Mouse (Mus musculus) layer of hippocampus, adult 8-10 months (tissue): ENCODE data around the gene Diaph3. TPM values are rescaled to one million over a fixed set of nuclear protein-coding genes. Genes with fewer than 3 reads are reported as not detected.

Experiments used
- DNase-seq, 2 experiments: peaks; one replicate each; pipeline ENCODE4 v3.0.0; 2022; ENCODE audit warnings: low spot score in 2 of 2
- total RNA-seq, 4 experiments: library from RNA; stranded (reverse); gene quantifications; 2 replicates each; pipeline ENCODE4 v1.2.4; 2022

Diaph3 gene
- total RNA-seq, 4 experiments from 2014 or later: 4.1 to 5.8 (median 4.7) TPM

DNA sequence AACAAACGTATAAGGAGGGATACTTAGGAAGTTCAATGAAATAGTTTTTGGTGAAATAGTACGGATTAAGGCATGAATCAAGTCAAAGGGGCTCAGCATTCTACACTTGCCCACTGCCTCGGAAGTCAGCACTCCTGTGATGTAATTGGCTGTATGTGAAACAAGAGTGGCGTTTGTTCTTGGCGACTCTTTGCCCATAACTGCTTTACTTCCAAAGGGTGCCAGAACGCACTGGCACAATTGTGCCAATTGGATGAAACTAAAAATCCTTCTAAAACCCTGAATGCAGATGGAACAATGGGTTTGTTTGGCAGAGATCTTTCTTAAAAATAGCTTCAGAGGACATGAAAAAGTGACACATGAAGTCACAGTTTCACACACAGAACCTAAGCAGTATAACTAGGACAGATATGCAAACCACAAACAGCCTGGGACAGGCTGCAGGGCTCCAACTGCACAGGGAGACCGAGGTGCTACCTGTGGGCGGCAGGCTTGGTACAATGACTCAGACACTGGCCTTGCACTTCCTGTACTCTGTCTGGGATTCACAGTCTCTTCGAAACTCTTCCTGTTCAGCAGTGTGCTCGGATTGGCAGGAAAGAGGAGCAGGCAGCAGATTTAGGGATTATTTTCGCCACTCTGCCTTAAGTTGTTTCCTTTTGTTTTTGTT lies 279.6 kb downstream of the Diaph3 start:
- no peak for DNase-seq

DNA sequence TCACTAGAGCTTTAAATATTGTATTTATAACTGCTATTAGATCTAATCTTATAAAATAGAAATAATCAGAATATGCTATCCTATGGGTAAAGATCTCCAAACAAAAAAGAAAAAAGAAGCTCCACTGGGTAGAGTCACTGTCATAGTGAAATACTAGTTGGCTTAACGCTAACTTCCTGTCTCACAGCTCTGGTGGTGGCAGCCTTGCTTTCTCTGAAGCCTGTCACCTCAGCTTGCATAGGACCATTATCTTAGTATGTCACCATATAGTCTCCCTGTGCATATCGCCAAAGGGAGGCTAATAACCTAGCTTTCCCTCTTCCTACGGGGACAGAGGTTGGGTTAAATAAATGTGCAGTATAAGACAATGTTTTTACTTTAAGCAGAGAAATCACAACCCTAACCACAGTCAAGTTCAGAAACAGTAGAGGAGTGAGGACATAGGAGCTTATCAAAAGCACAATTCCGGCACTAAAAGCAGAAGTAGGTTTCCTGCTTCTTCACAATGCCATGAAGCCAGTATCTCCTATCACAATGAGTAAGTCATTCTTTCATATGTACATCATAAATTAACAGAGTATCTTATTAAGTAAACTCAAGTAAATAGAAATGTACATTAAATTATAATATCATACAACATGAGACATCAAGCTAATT lies 293.8 kb downstream of the Diaph3 start:
- DNase-seq: no peak

DNA sequence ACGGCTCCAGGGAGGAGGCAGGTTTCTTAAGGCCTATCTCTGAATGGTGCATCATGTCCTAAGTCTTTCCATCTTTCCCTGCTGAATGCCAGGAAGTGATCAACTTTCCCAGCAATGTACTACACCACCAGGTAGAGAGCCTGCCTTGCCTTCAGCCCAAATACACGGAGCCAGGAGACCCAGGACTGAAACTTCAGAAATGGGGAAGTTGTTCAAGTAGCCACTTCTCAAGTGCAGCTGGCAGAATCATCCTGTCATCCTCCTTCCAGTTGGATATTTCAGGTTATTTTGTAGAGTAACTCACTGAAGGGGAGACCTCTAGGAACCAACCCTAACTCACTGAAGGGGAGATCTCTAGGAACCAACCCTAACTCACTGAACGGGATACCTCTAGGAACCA lies 297.0 kb downstream of the Diaph3 start:
- DNase-seq: no peak

DNA sequence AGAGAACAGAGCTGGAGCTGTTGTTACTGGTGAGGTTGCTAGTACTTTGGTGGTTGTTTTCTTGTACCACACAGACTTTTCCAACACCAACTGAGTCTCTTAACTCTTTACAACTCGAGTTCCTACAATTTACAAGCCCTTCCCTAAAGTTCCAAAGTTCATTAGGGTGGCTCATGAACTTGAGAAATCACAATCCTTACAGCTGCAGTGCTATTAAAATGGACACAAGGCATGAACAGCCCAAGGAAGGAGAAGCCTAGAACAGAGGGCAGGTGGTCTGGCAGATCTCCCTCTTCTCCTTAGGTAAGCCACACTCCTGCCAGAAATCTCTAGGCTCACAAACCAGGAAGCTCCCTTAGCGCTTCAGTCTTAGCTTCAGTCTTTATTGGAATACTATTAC lies 303.4 kb downstream of the Diaph3 start:
- no peak for DNase-seq

DNA sequence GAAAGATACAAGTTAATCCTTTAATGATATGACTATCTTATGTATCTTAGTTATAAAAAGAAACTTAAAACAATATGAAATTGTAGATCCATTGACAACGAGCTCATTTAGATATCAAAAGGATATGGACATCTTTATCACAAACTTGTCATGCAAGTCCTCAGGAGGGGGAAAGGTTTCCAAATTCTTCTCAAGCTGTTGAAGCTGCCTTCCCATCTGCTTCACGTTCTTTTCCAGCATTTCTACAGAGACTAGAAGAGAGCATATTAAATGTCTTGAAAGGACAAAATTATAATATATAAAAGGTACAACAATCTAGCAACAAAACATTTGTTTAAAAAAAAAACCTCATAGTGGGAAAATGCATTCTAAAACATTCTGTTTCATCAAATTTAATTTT lies 306.2 kb downstream of the Diaph3 start:
- DNase-seq: peak; percentile 11 to 20

DNA sequence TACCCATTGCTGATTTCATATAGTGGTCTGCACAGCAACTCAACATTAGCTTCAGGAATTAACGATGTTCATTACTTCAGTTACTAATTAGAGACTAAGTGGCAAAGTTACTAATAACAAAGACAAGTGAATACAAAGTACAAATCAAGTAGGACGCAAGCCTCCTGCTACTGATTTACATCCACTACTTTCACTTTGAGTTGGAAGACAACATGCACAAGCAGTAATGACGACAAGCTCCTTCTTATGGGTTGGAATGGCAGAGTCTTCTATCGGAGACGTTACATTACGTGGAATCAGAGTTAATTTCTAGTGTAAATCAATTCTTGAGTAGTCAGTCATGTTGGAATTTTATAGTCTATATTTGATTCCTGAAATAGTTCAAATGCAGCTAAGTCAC lies 306.8 kb downstream of the Diaph3 start:
- DNase-seq: no peak

DNA sequence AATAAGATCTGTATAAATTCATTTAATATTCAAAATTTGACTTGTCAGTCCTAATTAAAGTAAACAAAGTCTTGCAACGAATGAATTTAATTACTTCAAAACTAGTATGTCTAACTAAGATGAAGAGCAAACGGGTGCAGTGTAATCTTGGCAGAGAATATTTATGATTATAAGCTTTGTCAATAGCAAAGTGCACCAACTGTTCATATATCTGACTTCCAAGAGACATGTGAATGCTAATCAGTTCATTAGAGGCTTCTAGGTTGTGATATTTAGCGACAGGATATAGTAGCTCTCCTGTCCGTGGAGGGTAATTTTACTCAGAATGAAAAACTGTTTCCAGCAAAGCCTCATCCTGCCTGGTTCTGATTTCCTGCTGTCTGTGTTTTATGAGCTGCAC lies 308.0 kb downstream of the Diaph3 start:
- no peak for DNase-seq

DNA sequence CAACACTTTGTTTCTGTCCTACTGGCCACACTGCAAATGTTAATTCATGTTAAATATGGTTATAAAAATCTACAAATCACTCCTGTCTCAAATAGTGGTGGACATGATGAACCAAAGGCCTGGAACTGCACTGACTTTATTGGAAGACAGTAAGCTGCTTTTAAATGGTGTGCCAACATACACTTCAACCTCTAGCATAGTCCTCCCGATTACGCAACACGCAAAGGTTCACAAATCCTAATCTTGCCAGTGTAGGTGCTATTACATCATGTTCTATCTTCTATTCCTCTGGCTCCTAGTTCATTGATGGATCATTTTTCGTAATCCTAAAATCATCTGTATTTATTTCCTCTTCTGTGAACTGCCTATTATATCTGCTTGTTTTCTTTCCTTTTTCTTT lies 324.8 kb downstream of the Diaph3 start:
- no peak for DNase-seq

DNA sequence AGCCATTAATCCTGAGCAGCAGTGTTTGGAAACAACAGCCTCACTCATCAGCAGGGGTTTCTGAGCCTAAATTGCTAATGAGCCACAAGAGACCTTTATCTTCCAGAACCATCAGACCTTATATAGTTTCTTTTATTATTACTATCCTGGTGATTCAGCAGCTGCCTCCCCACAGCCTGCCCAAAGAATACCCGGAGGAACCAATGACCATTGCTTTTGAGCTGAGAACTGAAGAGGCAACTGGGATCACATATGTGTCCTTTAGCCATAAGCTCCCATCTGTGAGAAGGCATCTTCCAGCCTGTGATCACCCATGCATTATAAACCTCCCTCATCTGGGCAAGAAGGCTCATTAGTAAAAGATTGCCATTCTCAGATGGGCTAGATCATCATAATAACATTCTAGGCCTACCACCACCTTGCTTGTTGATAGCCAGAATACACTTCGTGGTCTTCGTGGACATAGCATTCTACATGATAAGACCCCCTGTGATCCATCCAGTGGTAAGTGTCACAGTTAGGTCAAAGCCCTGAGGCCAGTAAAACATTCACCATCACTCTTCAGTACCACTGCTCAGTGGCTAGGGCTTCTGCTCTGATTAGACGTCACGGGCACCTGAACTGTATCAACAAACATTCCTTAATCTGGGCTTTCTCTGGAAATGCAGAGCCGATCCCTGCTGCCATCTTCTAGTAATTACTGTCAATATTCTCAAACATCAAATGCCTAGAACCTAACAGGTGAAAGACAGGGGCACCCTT lies 352.0 kb downstream of the Diaph3 start:
- DNase-seq: no peak

DNA sequence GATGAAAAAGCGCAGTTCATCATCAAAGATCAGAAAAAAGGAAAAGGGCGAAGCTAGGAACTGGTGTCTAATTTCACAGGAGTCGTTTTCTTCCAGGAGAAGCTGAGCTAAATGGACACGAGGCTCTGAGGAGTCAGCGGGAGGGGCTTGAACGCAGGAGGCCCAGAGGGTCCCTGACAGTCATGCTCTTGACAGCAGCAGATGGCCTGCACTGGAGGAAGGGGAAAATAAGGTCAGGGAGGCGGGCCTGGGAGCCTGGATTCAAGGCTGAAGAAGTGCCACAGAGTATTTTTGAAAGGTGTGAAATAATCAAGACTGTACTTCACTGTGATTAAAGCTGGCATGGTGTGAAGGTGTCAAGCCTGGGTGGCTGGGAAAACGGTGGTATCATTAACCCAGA lies 354.2 kb downstream of the Diaph3 start:
- DNase-seq: no peak

DNA sequence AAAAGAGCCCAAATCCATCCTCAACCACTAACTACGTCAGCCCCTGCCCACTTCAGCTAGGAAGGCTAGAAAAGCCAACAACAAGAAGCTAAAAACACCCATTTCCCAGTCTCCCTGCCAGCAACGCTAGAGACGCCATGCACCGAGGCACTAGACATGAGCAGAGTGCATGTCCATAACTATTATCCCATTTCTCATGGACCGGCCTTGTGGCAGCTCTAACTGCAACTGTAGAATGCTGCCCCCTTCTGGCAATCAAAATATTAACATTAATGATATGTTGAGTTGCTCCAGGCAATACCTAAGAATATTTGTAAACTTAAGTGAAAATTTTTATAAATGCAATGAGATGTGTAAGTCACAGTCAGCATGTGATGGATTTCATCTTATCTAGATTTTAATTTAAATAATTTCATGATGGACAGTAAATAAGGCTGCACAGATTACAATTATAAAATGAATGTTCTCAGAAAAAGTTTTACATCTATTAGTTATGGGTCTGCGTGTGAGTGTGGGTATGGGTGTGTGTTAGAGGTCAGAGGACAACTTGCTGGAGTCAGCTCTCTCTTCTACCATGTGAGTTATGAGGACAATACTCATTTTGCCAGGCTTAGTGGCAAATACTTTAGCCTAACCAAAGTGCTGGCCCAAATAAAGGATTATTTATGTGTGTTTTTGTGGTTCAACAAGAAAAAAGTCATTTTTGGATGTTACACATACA lies 359.3 kb downstream of the Diaph3 start:
- DNase-seq: peak in 1 of 2 experiments; percentile 34

DNA sequence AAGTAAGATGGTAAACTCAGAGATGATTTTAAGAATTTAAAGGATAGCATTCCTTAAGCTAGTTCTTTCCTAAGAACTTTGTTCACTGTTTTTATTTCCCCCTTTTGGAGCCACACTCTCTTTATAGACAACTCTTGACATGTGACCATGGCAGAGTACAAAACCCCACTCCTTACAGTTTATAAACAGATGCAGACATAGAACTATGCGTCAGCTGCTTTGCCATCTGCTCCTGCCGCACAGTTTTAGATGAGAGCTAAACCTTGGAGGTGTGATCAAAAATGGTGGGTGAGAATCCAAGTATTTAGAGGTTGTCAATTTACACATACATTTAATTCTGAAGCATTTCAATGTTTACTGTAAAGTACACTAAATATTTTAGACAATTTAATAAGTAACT lies 367.7 kb downstream of the Diaph3 start:
- DNase-seq: peak in 1 of 2 experiments; percentile 28

DNA sequence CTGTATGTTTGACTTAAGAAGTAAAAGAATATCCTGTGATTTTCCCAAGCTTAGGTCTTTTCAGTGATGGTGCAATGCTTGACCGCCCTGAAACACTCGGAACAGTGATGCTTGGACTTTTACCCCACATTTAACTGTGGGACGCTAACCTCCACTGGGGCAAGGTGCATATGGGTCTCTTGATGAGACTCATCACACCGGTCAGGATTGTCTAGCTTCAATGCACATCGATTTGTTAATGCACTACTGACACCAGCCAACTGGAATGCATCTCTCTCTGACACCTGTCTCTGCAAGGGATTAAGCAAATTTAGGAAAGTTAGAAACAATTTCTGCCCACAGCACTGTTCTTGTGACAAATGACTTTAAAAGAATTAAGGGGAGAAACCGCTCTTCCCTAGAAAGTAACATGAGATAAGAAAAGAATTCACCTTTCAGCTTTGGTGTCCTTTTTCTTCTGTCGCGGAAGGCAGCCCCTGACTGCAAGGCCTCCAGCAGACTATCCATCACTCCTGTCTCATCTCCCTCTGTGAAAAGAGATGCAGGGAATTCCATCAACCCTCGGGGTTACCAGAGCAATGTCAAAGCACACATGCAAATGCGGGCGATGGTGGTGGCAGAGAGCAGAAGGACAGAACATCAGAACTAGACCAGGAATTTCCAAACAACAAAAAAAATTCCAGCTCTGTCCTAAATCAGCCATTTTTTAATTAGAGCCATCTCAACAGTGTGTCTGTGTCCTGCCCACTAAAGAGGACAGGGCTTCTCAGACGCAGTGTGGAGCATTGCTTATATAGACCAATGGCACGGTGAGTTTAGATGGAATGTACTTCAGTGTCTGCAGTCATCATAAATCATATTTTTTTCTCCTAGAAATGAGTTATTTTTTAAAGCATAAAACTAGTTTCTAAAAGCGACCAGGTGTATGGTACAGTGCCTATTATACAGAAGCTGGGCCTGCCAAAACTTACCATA lies 368.6 kb downstream of the Diaph3 start:
- no peak for DNase-seq

DNA sequence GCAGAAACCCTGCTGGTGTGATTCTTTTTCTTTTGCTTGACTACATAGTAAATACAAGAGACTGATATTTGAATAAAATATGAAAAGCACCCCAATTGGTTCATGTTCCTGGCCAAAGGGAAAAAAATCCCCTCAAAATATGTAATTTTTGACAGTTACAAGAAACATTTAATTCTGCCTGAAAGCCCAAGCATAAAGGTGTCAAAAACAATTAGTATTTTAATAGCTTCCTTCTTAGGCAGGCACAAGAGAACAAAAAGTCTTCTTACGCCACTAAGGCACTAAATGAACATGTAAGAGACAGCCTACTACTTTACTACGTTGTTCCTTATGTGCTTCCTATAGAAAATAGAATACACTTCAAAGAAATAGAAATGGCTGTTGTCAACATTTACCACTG lies 376.7 kb downstream of the Diaph3 start:
- no peak for DNase-seq

DNA sequence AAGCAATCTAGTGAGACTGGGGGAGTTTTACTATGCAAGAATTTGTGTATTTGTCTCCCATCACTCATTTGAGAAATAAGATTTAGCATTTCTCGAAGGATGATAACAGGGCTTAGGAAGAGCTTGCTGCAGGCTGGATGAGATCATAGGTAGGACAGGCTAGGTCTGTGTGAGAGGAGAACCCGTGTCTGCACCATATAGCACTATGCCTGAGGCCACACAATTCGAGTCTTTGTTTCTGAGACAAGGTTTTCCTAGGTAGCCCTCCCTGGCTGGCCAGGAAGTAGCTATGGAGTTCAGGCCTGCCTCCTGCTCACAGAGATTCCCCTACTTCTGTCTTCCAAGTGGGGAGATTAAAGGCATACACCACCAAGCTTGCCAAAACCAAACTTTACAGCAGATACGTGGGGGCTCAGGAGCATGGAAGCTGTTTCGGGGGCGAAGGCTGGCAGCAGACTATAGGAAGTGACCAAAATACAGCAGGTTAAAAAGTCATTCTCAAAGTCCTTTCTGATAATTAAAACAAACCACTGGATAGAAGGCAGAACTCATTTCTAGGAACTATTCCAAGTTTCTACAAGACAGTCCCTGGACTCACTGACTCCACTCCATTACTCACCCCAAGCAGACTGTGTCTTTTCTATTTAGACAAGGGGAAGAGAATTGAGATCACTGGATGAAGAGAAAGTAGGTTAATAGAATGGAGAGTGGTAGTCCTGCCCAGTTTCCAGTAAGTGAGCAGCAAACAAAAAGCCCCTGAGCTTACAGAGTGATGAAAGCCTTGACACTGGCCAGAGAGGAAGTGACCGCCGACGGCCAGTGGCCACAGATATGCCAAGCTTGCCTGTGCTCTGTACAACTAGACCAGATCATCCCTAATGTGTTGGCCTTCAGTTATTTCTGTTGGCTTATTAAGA lies 383.2 kb downstream of the Diaph3 start:
- DNase-seq: no peak

DNA sequence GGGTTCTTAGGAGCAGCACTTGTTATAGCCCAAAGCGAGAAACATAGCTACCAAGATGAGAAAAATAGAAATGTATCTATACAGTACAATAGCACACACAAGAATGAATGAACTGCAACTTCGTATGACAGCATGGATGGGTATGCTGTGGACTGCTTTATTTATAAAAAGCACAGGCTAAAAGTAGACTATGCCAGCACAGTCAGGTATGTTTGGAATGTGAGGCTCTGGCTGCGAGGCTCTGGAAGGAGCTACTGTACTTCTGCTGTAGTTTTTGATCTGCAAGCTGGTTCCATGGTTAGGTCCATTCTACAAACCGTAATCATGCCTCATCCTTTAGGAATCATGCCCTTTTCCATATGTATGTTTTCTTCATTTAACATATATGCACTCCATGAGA lies 383.9 kb downstream of the Diaph3 start:
- no peak for DNase-seq

DNA sequence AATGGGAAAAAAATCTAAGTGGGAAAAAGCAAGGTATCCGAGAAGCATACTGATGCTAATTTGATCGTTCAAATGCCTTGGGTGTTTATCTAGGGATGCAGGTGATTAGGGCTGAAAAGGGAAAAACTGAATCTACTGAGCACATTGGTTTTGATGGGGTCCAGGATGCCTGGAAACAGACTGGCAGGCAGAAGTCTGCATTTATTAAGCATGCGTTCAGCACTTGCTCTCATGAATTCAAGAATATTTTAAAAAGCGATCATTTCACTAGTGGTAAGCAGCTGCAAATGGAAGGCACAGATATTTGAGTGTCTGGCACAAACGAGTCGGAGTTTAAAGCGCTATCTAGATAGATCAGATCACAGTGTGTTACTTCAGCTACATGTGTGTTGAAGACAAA lies 390.7 kb downstream of the Diaph3 start:
- peak in 1 of 2 experiments; percentile 20 for DNase-seq

DNA sequence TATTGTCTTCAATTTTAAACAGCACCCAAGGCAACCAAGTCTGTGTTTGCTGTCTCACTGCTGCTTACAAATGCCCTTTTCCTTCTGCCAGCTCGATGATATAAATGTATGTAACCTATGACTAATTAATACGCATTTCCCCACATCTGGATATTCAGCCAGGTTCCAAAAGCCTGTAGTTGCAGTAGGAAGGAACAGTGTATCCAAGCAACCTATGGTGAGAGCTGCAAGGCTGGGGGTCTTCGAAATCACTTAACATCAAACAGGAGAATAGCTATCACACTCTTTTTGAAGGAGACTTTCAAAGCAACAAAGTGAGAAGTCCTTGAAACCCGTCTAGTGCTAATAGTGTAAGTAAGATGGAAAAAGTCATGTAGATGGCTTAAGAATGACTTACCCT lies 391.6 kb downstream of the Diaph3 start:
- DNase-seq: no peak

DNA sequence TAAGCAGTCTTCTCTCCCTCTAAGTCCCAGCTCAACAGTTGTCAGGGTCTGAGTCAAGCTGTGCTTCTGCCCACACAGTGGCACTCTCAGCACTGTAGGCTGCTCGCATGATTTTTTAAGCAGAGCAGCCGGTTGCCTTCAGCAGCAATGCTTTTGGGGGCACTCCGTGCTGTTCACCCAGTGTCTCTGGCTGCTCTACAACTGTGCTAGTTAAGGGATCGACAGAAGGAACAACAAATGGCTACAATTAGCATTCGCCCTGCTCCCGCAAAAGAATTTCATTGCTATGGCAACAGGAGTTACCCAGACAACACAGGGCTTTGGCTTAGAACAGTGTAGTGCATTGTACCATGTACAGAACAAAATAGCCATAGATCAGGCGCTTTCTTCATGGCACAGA lies 392.2 kb downstream of the Diaph3 start:
- peak; percentile 91 to 93 for DNase-seq

DNA sequence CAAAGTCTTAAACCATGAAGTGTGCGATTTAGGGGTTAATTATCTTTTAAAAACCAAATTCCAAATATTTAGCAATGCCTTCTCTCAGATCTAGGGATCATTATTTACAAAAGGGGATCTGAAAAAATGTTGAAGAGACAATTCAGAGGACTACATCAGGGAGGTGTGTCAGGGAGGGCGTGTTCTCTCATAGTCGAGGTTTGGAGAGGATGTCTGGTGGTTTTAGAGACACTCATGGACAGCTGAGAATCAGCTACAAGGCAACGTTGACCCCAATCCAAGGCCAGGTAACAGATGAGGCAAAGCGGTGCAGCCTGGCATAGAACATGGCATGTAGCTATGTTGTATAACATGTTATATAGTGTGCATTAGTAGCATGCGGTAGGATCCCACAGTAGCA lies 396.5 kb downstream of the Diaph3 start:
- DNase-seq: no peak
